Mouse (Mus musculus) spleen, adult 2 months (tissue): Measurements from ENCODE around the gene Slc16a14.

Experiments
- CTCF ChIP-seq: fragments of 200-500 bp; IDR thresholded peaks from 2 replicates; pipeline ENCODE4 v1.5.1; 2011; ENCODE audit warnings: mild to moderate bottlenecking, inconsistent platforms; ENCODE audit not compliant: insufficient read depth, insufficient read length, insufficient replicate concordance; ENCODE audit errors: extremely low read depth
- POLR2A ChIP-seq: fragments of 200-500 bp; IDR thresholded peaks from 2 replicates; pipeline ENCODE4 v1.6.1; 2011; ENCODE audit warnings: low read depth, low read length, inconsistent platforms

- TF ChIP-seq CTCF: no peak
- no peak for TF ChIP-seq POLR2A
These were observed 9.3 kb downstream of the Slc16a14 start for GRCm38 (mm10) chr1:84925599-84925998.
